Mouse (Mus musculus) midbrain, embryonic 14.5 days (tissue): ENCODE results near the gene Ugcg. TPM values are rescaled to one million over a fixed set of nuclear protein-coding genes. Genes with fewer than 3 reads are reported as not detected.

Experiments used
- ATAC-seq: fragments of 200-750 bp; cut with Nextera tagmentation; 2 replicates; pipeline ENCODE4 v1.8.0; 2017; ENCODE audit warnings: moderate number of reproducible peaks, moderate library complexity; ENCODE audit not compliant: low FRiP score, low TSS enrichment
- DNase-seq: peaks from one replicate; pipeline ENCODE4 v3.0.0-alpha.2; 2015
- H3K27ac ChIP-seq: fragments of 300-500 bp; sonication (generic); replicated peaks from 2 replicates; pipeline ENCODE4 v1.5.1; 2014; ENCODE audit warnings: mild to moderate bottlenecking, low read depth, low read length, moderate library complexity
- H3K27me3 ChIP-seq: fragments of 300-500 bp; sonication (generic); 2 replicates; pipeline ENCODE4 v1.6.1; 2014; ENCODE audit warnings: low read length, control low read depth, mixed read lengths; ENCODE audit not compliant: control insufficient read depth, insufficient read depth
- H3K36me3 ChIP-seq: fragments of 300-500 bp; sonication (generic); 2 replicates; pipeline ENCODE4 v1.6.1; 2014; ENCODE audit warnings: low read length, control low read depth; ENCODE audit not compliant: control insufficient read depth, insufficient read depth
- H3K4me1 ChIP-seq: fragments of 300-500 bp; sonication (generic); 2 replicates; pipeline ENCODE4 v1.6.1; 2014; ENCODE audit warnings: mild to moderate bottlenecking, antibody characterized with exemption, low read length, control low read depth; ENCODE audit not compliant: control insufficient read depth, insufficient read depth
- H3K4me2 ChIP-seq: fragments of 300-500 bp; sonication (generic); 2 replicates; pipeline ENCODE4 v1.6.1; 2014; ENCODE audit warnings: mild to moderate bottlenecking, low read length, moderate library complexity
- H3K4me3 ChIP-seq: fragments of 300-500 bp; sonication (generic); replicated peaks from 2 replicates; pipeline ENCODE4 v1.5.1; 2014; ENCODE audit warnings: low read depth, low read length
- H3K9ac ChIP-seq: fragments of 300-500 bp; sonication (generic); replicated peaks from 2 replicates; pipeline ENCODE4 v1.6.1; 2014; ENCODE audit warnings: mild to moderate bottlenecking, low read length, moderate library complexity
- H3K9me3 ChIP-seq: fragments of 300-500 bp; sonication (generic); 2 replicates; pipeline ENCODE4 v1.6.1; 2016; ENCODE audit warnings: low read length, control low read depth, mixed read lengths; ENCODE audit not compliant: control insufficient read depth
- WGBS: fragments of 180-500 bp; shearing (Covaris S2); extraction: QIAGEN DNeasy Blood & Tissue Kit; methylation state at CpG from one replicate; pipeline ENCODE4 v1.1.7; 2014; 5-methylcytosine and 5-hydroxymethylcytosine counted together
- polyA plus RNA-seq: library from polyadenylated mRNA; unstranded; fragments of >200 nt; fragmentation: Nextera tagmentation; extraction: Ambion mirVana; gene quantifications from 2 replicates; pipeline ENCODE4 v1.2.1, GENCODE M21; 2014

Gene Ugcg
- polyA plus RNA-seq, 1 experiment from 2014 or later = 27.4 TPM

DNA sequence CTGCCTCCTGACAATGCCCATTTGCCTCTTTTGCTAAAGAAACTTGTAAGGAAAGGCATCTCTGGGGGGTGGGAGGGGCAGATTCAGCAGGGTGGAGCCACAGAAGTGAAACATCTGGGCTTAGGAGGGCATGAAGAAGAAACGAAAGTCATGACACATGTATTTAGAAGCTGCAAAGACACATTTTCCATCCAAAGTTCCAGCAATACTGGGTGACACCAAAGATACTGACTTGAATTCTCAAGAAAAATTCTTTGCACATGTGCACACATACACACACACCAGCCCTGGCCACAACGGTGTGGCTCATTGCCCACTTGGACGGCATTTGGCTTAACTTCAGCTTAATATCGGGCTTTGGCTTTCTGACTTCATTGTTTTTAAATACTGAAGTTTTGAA lies 35.8 kb downstream of the Ugcg start:
- H3K27me3 ChIP-seq = no peaks in the 10 kb centered on the region
- no peak overlapping the region for H3K4me3 ChIP-seq
- H3K4me2 ChIP-seq = no peak overlapping the region
- H3K9me3 ChIP-seq = no peaks in the 10 kb centered on the region
- no peak overlapping the region for H3K9ac ChIP-seq
- 95% methylated on average over 4 of the region's 4 CpGs for WGBS
- no peak for ATAC-seq
- H3K27ac ChIP-seq = no peak overlapping the region
- H3K36me3 ChIP-seq = peaks cover 26% of the 10 kb centered on the region
- no peak for DNase-seq
- H3K4me1 ChIP-seq = no peaks in the 10 kb centered on the region

- Histone ChIP-seq H3K36me3 (peaks cover 18% of the 10 kb centered on the region), H3K27me3 (no peaks in the 10 kb centered on the region), H3K27ac (no peak overlapping the region), H3K9me3 (no peaks in the 10 kb centered on the region), H3K9ac (no peak overlapping the region), H3K4me1 (no peaks in the 10 kb centered on the region), H3K4me3 (no peak overlapping the region), H3K4me2 (no peak overlapping the region)
- WGBS = 95% methylated on average over 9 of the region's 9 CpGs
- DNase-seq = no peak
- ATAC-seq = no peak
Observed at GRCm38 (mm10) chr4:59227047-59227446, 38.0 kb downstream of the Ugcg start.

DNA sequence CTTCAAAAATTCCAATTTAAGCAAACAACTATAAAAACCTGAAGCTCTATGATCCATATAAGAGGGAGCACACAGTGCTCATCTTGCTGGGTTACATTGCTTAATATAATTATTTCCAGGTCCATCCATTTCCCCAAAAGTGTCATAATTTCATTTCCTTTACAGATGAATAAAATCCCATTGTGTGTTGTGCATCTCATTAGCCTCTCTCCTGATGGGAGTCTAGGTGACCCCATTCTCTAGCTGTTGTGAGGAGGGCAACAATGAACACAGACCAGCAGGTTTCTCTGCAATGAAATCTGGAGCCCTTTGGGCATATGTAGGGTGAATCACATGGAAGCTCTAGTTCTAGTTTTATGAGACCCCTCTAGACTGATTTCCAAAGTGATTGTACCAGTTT lies 39.9 kb downstream of the Ugcg start:
- H3K4me3 ChIP-seq = no peak overlapping the region
- H3K4me1 ChIP-seq = no peaks in the 10 kb centered on the region
- no peaks in the 10 kb centered on the region for H3K9me3 ChIP-seq
- DNase-seq (no peak), ATAC-seq (no peak)
- H3K27me3 ChIP-seq = no peaks in the 10 kb centered on the region
- H3K9ac ChIP-seq = no peak overlapping the region
- no peak overlapping the region for H3K4me2 ChIP-seq
- no peak overlapping the region for H3K27ac ChIP-seq
- 0 out of 2 replicates have a peak, but pooled peaks cover 6% of the 10 kb centered on the region for H3K36me3 ChIP-seq

DNA sequence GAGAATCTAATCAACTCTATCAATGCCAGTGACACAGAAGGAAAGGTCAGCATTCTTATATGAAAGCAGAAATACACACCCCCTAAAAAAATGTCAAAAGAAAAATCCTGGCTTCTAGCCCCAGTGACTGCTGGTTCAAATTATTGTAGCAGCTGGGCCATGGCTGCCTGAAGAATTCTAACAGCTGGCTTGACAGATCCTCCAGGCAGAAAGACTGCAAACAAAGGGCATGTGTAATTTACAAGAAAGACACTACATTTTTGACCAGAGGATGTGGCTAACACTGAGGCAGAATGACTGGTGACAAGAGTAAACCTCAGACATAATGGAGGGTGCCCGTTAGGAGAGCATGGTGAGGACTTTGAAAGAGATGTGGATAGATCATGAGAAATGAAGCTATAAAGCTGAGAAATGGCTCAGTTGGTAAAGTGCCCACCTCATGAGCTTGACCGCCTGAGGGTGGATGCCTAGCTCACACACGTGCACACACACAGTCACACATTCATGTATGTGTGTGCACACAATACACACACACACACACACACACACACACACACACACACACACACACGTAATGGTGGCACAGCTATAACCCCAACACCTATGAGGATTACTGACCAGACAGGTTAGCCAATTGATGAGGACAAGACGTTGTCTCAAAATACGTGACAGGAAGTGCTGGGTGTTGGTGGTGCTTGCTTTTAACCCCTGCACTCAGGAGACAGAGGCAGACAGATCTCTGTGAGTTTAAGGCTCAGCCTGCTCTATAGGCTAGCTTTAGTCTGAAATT lies 42.4 kb downstream of the Ugcg start:
- H3K27me3 ChIP-seq = no peaks in the 10 kb centered on the region
- ATAC-seq (no peak), DNase-seq (no peak)
- no peak overlapping the region for H3K9ac ChIP-seq
- H3K4me1 ChIP-seq = no peaks in the 10 kb centered on the region
- no peak overlapping the region for H3K4me3 ChIP-seq
- H3K9me3 ChIP-seq = no peaks in the 10 kb centered on the region
- WGBS = 89% methylated on average over 6 of the region's 6 CpGs
- no peak overlapping the region for H3K27ac ChIP-seq
- no peaks in the 10 kb centered on the region for H3K36me3 ChIP-seq
- no peak overlapping the region for H3K4me2 ChIP-seq

GRCm38 (mm10) chr4:59234014-59234413 lies 45.0 kb downstream of the Ugcg start:
- no peak for ATAC-seq
- Histone ChIP-seq H3K36me3 (no peaks in the 10 kb centered on the region), H3K27me3 (no peaks in the 10 kb centered on the region), H3K4me2 (no peak overlapping the region), H3K9me3 (no peaks in the 10 kb centered on the region), H3K4me3 (no peak overlapping the region), H3K9ac (no peak overlapping the region), H3K27ac (no peak overlapping the region), H3K4me1 (no peaks in the 10 kb centered on the region)
- WGBS = 93% methylated on average over 8 of the region's 10 CpGs
- no peak for DNase-seq

GRCm38 (mm10) chr4:59234451-59235216 lies 45.6 kb downstream of the Ugcg start:
- H3K4me2 ChIP-seq = no peak overlapping the region
- no peaks in the 10 kb centered on the region for H3K36me3 ChIP-seq
- ATAC-seq = no peak
- no peak for DNase-seq
- no peak overlapping the region for H3K9ac ChIP-seq
- no peak overlapping the region for H3K4me3 ChIP-seq
- H3K27me3 ChIP-seq = no peaks in the 10 kb centered on the region
- H3K4me1 ChIP-seq = no peaks in the 10 kb centered on the region
- 92% methylated on average over 23 of the region's 23 CpGs for WGBS
- no peaks in the 10 kb centered on the region for H3K9me3 ChIP-seq
- no peak overlapping the region for H3K27ac ChIP-seq

- H3K9ac ChIP-seq = no peak overlapping the region
- 92% methylated on average over 3 of the region's 3 CpGs for WGBS
- H3K9me3 ChIP-seq = no peaks in the 10 kb centered on the region
- H3K4me3 ChIP-seq = no peak overlapping the region
- no peaks in the 10 kb centered on the region for H3K27me3 ChIP-seq
- no peak overlapping the region for H3K4me2 ChIP-seq
- H3K36me3 ChIP-seq = no peaks in the 10 kb centered on the region
- DNase-seq (no peak), ATAC-seq (no peak)
- H3K27ac ChIP-seq = no peak overlapping the region
- no peaks in the 10 kb centered on the region for H3K4me1 ChIP-seq
Observed at GRCm38 (mm10) chr4:59236362-59236761, 47.3 kb downstream of the Ugcg start.

DNA sequence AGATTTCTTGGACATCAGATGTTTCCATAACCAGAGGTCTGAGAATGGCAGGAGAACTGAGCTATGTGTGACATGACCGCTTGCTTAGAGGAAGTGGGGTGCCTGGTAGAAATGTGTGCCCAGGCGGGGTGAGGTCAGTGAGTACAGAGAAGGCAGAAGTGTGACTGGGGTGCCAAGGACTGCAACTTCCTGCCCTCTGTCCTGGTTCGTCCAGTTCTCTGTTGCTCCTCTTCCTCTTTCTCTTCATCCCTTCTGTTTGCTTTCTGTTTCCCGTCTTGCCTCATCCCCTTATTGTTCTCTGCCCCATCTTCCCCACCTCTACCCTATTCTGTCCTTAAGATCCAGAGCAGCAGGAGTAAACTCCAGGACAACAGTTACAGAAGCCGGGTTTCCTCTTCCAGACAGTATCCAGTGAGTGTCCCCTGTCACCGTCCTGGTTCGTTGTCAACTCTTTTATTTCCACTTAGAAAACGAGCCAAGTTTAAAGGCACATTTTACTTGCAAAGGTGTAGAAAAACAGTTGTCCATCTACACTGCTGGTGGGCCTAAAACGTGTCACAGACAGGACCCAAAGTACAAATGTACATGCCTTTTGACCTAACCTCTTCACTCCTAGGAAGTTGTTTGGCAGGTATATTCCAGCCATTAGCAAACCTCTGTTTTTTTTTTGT lies 49.7 kb downstream of the Ugcg start:
- H3K9ac ChIP-seq = no peak overlapping the region
- no peaks in the 10 kb centered on the region for H3K9me3 ChIP-seq
- no peaks in the 10 kb centered on the region for H3K27me3 ChIP-seq
- no peaks in the 10 kb centered on the region for H3K36me3 ChIP-seq
- H3K4me2 ChIP-seq = no peak overlapping the region
- DNase-seq (no peak), ATAC-seq (no peak)
- no peaks in the 10 kb centered on the region for H3K4me1 ChIP-seq
- no peak overlapping the region for H3K27ac ChIP-seq
- no peak overlapping the region for H3K4me3 ChIP-seq
- 75% methylated on average over 9 of the region's 9 CpGs for WGBS
